9 mouse cellular contexts compared by ENCODE assay signal in genomic region chr13:99058131-99058970, GRCm38 (mm10).
DNase-seq lines count a peak whose midpoint lies in the region; ATAC-seq and TF ChIP-seq lines count a peak whose summit lies in the region.
"Had no signal": no experiment of that assay in that cellular context is flagged by ENCODE, and none has a peak within 500 bp of the region (broad histone marks: within the 10 kb centered on the region; RNA-seq: fewer than 3 reads in every experiment).

No protein-coding gene starts in this region.

- no peak overlapping the region for H3K27ac ChIP-seq in cerebellum, adult 2 months (ENCODE audit: insufficient read depth, low read length)
- H3K27ac ChIP-seq in lung, embryonic 16.5 days (ENCODE audit: low read length), result no peak overlapping the region
- H3K27ac ChIP-seq in forebrain, embryonic 15.5 days (replicated peaks), result no peak overlapping the region
- H3K27ac ChIP-seq: midbrain, embryonic 12.5 days had no signal

- peak; percentile 33 to 56 for DNase-seq in cerebellum, adult 2 months
- DNase-seq in cerebellum, adult 9-11 months, result no peak
- DNase-seq in MN1 (ENCODE audit: low spot score), result peak; percentile 58
- DNase-seq in ovary, postnatal 10 days (ENCODE audit: low spot score), result no peak
- DNase-seq in layer of hippocampus, adult 9-11 months, result no peak

- no peak for TF ChIP-seq POLR2A in cerebellum, adult 2 months (IDR thresholded peaks at IDR 0.05; ENCODE audit: borderline replicate concordance, insufficient read depth, low read length)

- H3K4me3 ChIP-seq in cerebellum, adult 2 months (replicated peaks; ENCODE audit: insufficient read depth, low read depth, low read length), result no peak overlapping the region
- H3K4me3 ChIP-seq in lung, embryonic 16.5 days (ENCODE audit: low read length), result no peak overlapping the region
- H3K4me3 ChIP-seq in forebrain, embryonic 15.5 days, result no peak overlapping the region
- H3K4me3 ChIP-seq: midbrain, embryonic 12.5 days had no signal

- 38% methylated on average over 13 of the region's 13 CpGs for WGBS in cerebellum, adult 2 months
- 59% methylated on average over 13 of the region's 13 CpGs for WGBS in lung, embryonic 16.5 days
- WGBS in forebrain, embryonic 15.5 days, result 90% methylated on average over 13 of the region's 13 CpGs

- H3K27me3 ChIP-seq in cerebellum, adult 2 months (ENCODE audit: control insufficient read depth, insufficient read depth, low read length), result no peaks in the 10 kb centered on the region
- no peaks in the 10 kb centered on the region for H3K27me3 ChIP-seq in lung, embryonic 16.5 days (ENCODE audit: control insufficient read depth, insufficient read depth, low read depth, low read length)
- no peaks in the 10 kb centered on the region for H3K27me3 ChIP-seq in forebrain, embryonic 15.5 days

- no peaks in the 10 kb centered on the region for H3K36me3 ChIP-seq in lung, embryonic 16.5 days (ENCODE audit: control insufficient read depth, insufficient read depth, low read length)
- no peaks in the 10 kb centered on the region for H3K36me3 ChIP-seq in forebrain, embryonic 15.5 days
- H3K36me3 ChIP-seq: midbrain, embryonic 12.5 days had no signal

- no peak overlapping the region for H3K4me2 ChIP-seq in lung, embryonic 16.5 days (ENCODE audit: low read depth, low read length)
- no peak overlapping the region for H3K4me2 ChIP-seq in forebrain, embryonic 15.5 days (replicated peaks)
- H3K4me2 ChIP-seq: midbrain, embryonic 12.5 days had no signal

- H3K4me1 ChIP-seq in cerebellum, adult 2 months (ENCODE audit: control insufficient read depth, insufficient read depth, low read length), result peaks cover 7% of the 10 kb centered on the region; the same call in 1 of the 2 replicates
- H3K4me1 ChIP-seq in lung, embryonic 16.5 days (replicated peaks; ENCODE audit: control insufficient read depth, insufficient read depth, low read length), result peaks cover 3% of the 10 kb centered on the region; the same call in 1 of the 2 replicates
- no peaks in the 10 kb centered on the region for H3K4me1 ChIP-seq in forebrain, embryonic 15.5 days

- ATAC-seq in granulocyte monocyte progenitor cell, adult 5-6 weeks (replicated peaks; ENCODE audit: poor library complexity, severe bottlenecking), result peak; percentile 80
- ATAC-seq in lung, embryonic 16.5 days (ENCODE audit: low read depth), result peak; percentile 54
- no peak for ATAC-seq in forebrain, embryonic 15.5 days (replicated peaks)

- no peak overlapping the region for H3K9ac ChIP-seq in lung, embryonic 16.5 days (ENCODE audit: low read length)
- no peak overlapping the region for H3K9ac ChIP-seq in forebrain, embryonic 15.5 days (replicated peaks)
- H3K9ac ChIP-seq: midbrain, embryonic 12.5 days had no signal

- no peaks in the 10 kb centered on the region for H3K9me3 ChIP-seq in lung, embryonic 16.5 days (ENCODE audit: control insufficient read depth, low read length)
- no peaks in the 10 kb centered on the region for H3K9me3 ChIP-seq in forebrain, embryonic 15.5 days
- H3K9me3 ChIP-seq: midbrain, embryonic 12.5 days had no signal

- TF ChIP-seq CTCF in cerebellum, adult 2 months (IDR thresholded peaks at IDR 0.05; ENCODE audit: borderline replicate concordance, insufficient read depth, low read depth, low read length), result no peak

Comparison
In these comparisons a context has a peak if more than half of its experiments do, and no peak if none do; other contexts are left out.
1. DNase-seq: peak in cerebellum, adult 2 months (2 of 2) and MN1 (single experiment); none in cerebellum, adult 9-11 months (single experiment), ovary, postnatal 10 days (single experiment) and layer of hippocampus, adult 9-11 months (single experiment).